Mouse (Mus musculus) cerebellum, postnatal 4 days (tissue): ENCODE measurements at regions not wholly inside any gene's neighbourhood (a gene's known extent, or its start where the extent isn't known, plus 50 kb on each side); places are given as distances from the start of the nearest gene placed in this dataset.
A peak's percentile ranks its signal among the peaks of the same experiment; 100 is the strongest.

ENCODE experiments used
- DNase-seq, 2 experiments: peaks; one replicate each; pipeline ENCODE4 v3.0.0; 2022; ENCODE audit warnings: low spot score in 2 of 2, mixed read lengths in 1 of 2

DNA sequence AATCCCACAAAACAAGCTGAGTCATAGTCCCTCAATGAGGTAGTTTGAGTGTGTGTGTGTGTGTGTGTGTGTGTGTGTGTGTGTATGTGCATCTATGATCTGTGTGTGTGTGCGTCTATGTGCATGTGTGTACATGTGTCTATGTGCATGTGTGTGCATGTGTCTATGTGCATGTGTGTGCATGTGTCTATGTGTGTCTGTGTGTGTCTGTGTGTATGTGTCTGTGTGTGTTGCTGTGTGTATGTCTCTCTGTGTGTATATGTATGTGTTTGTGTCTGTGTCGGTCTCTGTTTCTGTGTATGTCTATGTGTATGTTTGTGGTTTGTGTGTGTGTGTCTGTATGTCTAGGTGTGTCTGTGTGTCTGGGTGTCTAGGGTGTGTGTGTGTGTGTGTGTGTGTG, 309.1 kb upstream of the Brinp3 start:
- no peak for DNase-seq

- no peak for DNase-seq
Measured at GRCm38 (mm10) chr1:146211646-146212045, 282.9 kb upstream of the Brinp3 start.

GRCm38 (mm10) chr1:146231487-146232466, 262.8 kb upstream of the Brinp3 start:
- peak in 1 of 2 experiments; percentile 23 for DNase-seq

GRCm38 (mm10) chr1:146260400-146260799, 234.2 kb upstream of the Brinp3 start:
- no peak for DNase-seq

DNA sequence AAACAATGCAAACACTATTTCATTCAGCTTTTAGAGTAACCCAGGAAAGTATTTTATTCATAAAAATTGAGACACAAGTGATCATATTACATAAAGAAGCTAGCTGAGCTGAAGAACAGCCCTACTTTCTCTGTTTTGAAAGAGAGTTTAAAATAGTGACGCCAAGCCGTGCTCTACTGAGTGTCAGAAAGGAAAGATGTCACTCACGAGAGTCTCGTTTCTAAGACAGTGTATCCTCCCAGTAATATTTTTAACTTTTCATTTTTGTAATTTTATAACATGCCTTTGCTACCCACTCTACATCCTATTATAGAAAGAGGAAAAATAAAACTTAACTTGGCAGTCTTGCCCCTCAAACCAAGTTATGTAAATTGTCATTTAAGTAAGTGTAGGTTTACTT, 195.5 kb upstream of the Brinp3 start:
- no peak for DNase-seq

- no peak for DNase-seq
Measured at GRCm38 (mm10) chr1:146312547-146312946, 182.0 kb upstream of the Brinp3 start.

GRCm38 (mm10) chr1:146316172-146317158, 178.1 kb upstream of the Brinp3 start:
- no peak for DNase-seq

GRCm38 (mm10) chr1:146322026-146322425, 172.5 kb upstream of the Brinp3 start:
- no peak for DNase-seq

DNA sequence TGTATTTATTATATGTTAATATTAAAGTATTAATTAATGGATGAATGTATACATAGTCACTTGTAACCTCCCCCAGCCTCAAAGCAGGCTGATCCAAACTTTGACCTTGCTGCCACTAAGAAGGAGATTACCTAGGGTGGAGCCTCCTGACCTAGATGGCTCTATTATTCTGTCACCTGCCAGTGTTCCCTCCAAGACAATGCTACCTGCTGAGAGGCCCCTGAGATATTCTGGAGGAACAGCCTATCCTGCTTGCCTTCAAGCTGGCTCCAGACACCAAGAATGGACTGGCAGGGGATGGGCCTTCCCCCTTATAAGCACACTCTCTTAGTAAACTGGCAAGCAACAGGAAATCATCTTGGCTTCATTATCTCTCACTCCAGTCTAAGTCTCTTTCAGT, 171.7 kb upstream of the Brinp3 start:
- no peak for DNase-seq

GRCm38 (mm10) chr1:146337049-146337448, 157.5 kb upstream of the Brinp3 start:
- DNase-seq, result no peak

DNA sequence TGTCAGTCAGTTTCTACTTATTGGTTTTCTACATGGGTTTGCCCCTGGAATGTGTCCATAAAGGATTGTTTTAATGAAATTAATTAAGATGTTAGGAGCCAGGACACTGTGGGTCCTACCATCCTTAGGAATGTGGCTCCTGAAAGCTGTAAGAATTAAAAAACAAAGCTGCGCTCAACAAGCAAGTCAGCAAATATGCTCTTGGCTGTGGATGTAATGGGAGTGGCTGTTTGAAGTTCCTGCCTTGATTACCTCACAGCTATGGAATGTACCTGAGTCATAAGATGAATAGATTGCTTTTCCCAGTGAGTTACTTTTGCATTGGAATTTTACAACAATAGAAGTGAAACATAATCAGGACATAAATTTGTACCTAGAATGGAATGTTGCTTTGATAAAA, 137.6 kb upstream of the Brinp3 start:
- DNase-seq, result no peak

DNA sequence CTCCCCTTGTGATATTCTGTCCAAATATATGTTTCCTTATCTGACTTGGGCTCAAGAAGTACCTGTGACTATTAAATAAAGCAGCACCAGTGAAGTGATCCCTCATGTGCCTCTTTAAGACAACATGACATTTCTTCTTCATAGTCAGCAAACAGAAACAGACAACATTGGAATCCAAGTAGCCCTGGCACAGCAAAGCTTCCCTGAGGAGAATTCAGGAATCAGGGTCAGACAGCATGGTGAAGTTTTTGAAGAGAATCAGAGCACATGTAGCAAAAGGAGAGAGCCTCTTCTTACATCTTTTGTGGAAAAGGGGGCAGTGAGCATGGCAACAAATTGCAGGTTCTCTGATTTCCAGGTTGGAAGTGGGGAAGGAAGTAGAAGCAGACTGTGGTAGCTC, 136.3 kb upstream of the Brinp3 start:
- DNase-seq, result no peak

DNA sequence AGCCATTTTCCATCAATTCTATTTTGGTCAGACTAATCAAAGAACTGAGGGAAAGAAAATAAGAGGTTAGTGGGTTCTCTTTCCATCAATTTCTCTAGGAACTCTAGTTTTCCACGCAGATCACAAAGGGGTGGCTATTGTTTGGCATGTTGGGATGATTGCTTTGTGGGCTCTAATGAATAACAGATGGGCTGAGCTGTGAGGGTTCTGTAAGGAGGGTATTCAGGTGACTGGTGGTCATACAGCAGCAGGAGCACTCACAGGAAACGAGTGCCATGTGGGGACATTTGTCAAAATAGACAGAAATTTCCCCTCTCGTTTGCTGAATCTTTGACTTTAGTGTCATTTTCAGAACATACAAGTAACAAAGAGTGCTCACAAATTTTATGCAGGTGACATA, 134.9 kb upstream of the Brinp3 start:
- DNase-seq, result no peak

DNA sequence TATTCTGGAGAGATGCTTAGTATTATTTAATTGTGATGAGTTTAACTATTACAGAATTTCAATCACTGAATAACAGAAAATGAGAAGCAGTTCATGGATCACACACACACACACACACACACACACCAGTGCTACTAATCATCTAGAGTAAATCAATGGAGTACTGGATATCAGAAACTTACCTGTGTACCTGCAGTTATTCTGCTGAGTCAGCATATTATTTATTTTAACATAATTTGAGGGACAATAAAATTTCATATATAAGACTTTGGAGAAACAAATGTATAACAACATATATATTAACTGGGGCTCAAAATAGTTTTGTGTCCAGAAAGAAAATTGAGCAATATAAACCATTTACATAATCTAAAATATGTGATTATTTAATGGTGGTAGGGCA, 134.4 kb upstream of the Brinp3 start:
- DNase-seq, result no peak

DNA sequence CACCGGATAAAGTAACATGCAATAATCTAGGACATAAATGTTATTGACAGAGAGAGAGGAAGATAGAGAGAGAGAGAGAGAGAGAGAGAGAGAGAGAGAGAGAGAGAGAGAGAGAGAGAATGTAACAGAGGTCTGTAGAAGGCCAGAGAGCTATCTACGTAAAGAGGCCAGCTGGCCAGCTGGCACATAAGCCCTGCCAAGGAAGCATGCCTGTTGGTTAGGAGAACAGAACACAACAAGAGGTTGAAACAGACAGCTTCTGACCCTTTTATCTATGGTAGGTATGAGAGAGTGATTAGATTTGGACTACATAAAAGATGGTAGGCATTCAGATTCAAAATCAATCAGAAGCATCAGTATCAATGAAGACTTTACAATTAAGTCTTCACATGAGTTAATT, 130.8 kb upstream of the Brinp3 start:
- no peak for DNase-seq
